Mouse (Mus musculus) cerebellum, adult 9-11 months (tissue): ENCODE results near the gene Gng10.
A peak's percentile ranks its signal among the peaks of the same experiment; 100 is the strongest.

Experiments used
- DNase-seq: peaks from one replicate; pipeline ENCODE4 v3.0.0; 2022

The Gng10 gene

DNA sequence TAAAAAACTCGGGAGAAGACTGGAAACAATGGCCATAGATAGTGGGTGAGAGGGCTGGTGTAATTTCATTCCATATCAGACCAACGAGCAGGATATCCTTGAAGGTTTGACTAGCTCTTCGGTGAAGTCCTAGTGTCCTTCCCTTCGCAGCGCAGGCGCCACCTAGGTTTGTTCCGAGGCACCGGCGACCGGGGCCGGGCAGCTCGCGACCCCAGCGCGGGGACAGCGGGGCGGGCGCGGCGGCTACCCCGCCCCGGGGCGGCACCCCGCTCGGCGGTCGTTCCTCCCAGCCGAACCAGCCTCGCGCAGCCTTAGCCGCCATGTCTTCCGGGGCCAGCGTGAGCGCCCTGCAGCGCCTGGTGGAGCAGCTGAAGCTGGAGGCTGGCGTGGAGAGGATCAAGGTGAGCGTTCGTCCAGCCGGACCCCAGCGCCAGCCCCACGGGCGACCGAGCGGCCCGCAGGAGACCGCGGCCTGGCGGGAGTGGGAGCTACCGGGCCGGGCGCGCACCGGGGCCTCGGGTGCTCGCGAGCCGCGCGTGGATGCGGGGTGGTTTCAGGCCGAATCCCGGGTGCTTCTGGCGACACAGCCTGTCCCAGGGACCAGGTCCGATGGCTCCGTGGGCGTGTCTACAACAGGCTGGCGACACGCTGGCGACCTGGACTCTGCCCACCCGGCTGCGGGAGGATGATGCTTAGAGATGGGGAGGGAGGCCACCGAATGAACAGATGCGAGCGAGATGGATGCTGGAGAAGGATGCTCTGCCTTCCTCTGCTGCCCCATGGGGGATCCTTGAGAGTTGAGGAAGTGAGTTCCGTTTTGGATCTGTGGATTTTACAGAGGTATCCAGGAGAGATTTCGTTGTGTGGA, at the start of gene Gng10:
TSS of gene Gng10 (plus strand) at position 171 of the 868 bp plus-strand sequence.
- peak; percentile 77 for DNase-seq

DNA sequence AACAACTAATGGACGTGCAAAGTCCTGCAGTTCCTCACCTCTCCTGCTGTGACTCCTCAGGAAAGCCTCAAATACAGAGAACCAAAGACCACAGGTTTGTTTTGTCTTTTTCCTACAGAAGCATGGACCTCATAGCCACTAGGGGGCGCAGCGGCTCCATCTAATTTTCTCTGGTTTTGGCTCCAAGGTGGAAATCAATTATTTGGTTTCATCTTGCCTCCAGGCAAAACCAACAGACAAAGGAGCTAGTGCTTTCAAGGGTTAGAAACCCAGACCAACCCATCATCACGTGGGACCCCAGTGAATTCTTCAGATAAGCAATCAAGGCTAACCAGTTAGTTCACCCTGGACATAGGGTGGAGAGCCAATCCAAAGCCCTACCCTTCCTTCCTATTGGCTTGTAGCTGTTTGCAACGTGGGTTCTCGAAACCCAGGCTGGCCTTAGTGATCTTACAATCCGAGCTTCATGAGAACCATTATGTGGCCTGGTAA, 49.7 kb upstream of the Gng10 start:
- DNase-seq, result peak; percentile 54

DNA sequence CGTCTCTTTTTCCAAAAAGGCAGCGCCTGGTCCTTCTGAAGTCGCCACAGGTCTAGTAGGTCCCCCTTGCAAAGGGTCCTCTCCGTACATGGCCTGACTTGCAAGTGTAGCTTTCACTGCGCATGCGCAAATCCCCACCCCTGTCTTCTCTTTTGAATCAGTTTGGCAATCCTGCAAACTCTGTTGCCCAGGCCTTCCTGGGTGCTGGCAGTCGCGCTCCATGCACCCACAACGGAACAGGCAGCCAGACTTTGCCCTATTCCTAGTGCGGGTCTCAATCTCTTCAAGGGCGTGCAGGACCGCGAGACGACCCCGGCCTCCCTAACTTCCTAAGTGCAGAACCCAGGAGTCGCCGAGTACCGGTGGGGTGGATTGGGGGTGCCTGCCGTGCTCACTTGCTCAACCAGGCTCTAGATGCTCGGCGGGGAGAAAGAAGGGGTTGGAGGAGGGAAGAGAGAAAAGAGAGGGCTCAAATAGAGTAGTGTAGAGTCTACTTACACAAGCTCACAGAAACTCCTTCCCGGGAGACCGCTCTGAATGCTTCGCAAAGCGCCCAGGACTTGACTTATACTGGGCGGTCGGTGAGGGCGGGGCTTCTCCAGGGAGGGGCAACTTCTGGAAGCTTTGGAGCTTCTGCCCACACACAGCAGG, 48.2 kb upstream of the Gng10 start, which contains the start of gene Ptgr1:
TSS of gene Ptgr1 (minus strand) at position 580 of the 651 bp plus-strand sequence.
- DNase-seq, result peak; percentile 66

DNA sequence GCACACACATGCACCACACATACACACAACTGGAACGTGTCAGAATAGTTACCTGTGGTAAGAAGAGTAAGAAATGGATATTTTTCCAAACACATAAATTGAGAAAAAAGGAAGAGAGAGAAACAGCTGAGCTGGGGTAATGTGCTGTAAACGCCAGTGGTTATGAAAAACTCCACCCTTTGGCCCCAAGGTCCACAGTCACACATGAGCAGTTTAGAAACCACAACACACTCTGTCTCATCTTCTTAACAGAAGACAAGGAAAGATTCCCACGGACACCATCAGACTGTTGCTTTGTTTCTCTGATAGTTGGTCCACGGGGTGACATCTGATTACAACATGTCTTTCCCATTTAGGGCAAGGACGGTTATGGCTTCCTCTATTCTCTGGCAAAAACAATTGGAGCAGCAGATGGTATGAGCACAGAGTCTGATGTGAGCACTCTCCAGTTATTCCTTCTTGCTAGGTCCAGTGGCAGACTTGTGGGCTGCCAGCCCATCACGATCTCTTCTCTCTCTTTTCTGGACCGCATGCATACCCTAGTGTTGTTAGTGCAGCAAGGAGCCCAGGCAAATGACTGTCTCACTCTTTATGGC, 45.5 kb upstream of the Gng10 start:
- no peak for DNase-seq

DNA sequence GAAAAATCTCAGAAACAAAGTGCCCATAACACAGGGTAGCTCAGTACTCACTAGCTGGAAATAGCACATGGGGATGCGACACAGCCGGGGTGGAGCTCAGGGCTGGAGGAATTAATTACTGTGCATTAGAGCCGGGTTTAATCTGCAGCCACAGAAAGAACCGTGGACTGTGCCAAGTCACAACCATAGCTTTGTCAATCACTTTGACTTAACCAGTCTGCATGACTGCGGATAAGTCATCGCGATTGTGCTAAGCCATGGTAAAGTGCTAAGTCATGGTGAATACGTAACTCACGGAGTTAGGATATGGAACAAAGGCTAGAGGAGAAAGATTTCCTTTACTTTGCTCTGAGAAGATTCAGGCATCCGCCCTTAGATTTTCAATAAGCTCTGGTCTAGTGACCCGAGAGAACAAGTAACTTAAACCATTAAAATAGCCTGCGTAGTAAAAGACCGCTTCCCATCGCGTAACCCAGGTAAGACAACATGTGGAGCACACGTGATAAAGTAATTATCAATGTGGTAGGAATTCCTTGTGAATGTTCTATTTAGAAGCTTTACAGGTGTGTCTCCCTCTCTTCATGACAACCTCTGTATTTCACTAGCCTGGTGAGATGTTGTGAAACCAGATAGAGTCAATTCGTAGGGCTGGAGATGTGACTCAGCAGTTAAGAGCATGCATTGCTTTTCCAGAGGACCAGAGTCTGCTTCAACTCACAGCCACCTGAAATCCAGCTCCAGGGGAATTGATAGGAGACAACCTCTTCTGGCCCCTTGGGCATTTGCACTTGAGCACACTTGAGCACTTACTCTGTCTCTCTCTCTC, 44.1 kb upstream of the Gng10 start:
- DNase-seq, result no peak

DNA sequence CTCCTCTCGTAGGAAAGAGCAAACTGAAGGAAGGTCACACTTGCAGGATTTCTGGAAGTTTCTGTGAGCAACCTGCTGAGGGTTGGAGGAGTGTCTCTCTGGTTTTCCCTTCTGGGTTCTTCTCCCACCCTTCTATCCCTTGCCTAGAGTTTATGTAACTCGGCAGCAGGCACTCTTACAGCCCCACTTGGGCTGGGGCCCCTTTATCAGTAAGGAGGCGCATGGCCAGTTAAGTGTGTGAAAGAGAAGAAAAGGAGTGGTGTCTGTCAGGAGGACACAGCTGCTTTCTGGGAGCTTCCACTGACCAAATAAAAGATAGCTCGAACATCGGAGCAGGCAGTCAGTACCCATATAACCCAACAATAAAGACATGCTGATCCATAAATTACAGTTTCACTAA, 42.7 kb upstream of the Gng10 start:
- DNase-seq, result no peak

DNA sequence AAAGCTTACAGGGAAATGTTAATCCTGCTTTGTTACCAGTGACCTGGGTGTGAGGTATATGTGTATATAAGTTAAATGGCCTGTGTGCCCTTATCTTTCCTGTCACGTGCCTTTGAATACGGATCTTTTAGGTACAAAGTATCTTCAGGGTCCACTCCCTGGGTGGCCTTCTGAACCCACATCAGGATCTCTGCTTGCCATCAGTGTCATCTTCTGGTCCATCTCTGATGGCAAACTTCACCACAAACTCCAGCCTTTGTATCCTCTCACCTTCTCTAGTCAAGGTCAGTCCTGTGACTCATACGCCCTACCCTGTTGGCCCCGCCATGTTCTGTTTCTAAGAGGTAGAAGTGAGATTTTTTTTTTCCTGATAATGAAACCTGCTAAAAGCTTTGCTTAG, 40.1 kb upstream of the Gng10 start, which contains the start of gene Dnajc25:
TSS of gene Dnajc25 (plus strand) at position 301 of the 400 bp plus-strand sequence.
- DNase-seq, result no peak

DNA sequence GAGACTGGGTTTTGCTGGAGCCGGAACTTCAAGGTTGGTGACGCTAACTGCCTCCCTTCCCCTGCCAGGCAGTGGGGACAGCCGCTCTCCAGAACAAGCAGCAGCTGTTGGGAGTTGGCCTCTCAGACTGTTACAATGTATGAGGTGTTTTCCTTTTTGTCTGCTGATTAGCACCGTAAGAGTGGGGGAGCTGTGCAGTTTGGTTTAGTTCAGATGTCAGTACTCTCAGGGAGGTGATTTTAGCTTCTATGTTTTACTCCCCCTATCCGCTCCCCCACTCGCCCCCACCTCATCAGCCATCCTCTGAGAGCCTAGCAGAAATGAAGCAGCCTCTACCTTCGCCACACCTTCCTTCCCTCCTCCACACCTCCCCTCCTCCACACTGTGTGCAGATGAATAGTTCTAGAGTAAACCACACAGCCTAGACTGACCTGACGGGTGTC, 39.6 kb upstream of the Gng10 start:
- no peak for DNase-seq

DNA sequence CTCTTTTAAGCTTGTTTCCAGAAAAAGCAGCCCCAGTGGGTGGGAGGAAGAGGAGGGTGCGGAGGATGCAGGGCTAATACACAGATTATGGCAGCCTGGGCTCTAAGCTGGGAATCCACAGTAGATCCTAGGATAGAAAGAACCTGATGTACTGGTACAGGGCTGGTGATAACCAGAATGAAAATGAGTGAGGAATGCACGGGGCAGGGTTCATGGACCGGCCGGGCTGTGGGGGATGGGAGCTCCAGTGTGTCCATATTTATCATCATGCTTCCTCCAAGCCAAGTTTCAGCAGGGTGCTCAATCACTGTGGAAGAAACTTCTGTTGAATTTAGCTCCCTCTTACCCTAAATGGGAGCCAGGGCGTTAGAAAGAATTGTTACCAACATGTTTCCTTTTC, 37.8 kb upstream of the Gng10 start:
- DNase-seq, result no peak

DNA sequence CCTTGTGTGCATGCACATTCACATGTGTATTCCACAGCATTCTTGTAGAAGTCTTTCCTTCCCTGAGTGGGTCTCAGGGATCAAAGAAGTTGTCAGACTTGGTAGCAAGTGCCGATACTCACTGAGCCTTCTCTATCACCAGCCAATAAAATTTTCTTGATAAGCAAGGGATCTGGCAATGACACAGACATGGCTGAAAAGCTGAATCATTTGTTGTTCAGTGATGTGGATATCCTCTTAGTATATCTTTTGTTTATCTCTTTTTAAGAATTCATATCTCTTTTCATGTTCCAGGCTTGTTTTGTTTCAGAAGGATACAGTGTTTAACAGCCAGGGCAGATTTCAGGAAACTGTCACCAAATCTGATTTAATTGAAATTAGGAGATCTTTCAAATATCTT, 36.2 kb upstream of the Gng10 start:
- no peak for DNase-seq

DNA sequence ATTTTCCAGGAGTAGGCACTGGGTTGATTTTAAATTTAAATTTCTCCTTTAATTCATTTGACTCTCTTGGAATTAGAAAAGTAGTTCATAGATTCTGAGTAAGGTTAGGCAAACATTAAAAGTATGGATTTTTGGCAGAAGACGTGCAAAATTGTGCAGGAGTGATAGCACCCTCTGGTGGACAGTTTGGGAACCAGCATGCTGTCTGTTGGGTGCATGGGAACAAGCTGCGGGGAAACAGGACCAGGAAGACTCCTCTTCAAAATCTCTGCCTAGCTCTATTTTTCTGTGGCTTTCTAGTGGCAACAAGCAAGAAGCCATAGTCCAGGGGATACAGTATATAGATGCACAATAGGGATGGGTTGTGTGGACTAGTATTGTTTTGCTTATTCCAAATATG, 35.2 kb upstream of the Gng10 start:
- DNase-seq, result peak; percentile 63

DNA sequence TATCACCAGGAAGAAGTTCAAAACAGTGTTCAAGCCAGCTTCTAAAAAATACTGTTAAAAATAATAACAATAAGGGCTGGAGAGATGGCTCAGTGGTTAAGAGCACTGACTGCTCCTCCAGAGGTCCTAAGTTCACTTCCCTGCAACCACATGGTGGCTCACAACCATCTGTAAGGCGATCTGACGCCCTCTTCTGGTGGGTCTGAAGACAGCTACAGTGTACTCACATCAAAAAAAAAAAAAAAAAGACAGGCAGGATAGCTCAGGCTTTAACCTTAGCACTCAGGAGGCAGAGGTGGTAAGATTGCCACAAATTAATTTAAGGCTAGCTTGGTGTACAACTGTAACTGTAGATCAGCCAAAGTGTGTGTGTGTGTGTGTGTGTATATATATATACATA, 34.3 kb upstream of the Gng10 start:
- DNase-seq, result peak; percentile 32

DNA sequence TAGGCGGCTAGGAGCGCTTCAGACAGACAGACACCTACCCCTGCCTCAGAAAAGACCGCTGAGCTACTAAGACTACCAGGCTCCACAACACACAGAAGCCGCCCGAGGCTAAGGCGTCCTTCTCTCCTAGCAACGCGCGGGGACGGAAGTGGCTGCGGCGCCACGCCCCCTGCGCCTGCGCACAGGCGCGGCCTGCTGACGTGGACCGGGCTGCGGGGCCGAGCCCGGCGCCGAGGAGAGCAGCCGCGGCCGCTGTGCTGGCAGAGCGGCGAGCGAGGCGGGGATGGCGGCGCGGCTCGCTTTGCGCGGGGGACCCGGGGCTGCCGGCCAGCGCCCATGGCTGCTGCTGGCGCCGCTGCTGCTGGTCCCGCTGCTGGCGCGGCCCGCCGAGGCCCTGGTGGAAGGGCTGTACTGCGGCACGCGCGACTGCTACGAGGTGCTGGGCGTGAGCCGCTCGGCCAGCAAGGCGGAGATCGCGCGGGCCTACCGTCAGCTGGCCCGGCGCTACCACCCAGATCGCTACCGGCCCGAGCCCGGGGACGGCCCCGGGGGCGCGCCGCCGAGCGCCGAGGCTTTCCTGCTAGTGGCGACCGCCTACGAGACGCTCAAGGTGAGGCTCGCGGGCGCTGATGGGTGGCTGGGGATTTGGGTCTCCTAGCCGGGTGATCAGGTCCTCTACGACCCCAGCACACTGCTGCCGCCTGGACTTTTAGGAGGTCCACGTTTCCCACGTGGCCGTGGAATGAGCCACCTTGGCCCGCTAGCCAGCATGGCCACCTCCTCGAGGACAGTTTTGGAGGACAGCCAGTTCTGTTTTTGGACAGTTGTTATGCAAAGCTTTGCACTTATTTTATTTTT, 31.7 kb upstream of the Gng10 start, which contains the start of gene Gm20503:
TSS of gene Gm20503 (plus strand) at position 263 of the 858 bp plus-strand sequence.
- peak; percentile 92 for DNase-seq

DNA sequence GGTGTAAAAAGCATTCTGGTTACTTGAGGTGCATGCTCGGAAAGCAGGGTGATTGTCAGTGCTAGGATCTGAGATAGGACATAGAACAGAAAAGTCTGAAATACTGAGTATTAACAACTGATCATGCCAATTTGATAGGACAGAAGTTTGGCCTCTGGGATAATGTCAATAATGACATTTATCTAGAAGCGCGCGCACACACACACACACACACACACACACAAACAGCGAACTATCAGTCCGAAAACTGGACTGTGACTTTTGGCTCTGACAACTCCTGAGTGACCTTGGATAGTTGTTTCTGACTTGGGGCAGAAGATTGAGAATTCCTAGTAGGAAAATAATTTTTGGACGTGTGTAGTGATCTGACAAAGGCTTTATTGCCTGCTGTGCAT, 31.1 kb upstream of the Gng10 start:
- DNase-seq, result no peak

DNA sequence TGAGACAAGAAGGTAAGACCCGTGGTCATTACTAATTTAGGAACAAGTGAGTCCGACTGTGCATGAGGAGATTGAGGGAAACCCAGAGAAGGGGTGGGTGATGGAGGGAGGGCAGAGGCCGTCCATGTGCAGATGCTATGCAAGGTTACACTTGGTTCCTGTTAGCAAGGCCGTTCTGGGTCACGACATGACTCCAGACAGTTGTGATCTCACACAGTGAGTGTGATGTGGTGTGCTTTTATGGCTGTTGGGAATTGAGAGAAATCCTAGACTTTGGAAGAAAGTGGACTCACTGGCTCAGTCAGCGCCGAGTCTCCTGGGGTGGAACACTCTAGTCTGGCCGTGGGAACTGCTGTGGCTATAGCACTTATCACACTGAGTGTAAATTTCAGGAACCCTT, 28.7 kb upstream of the Gng10 start:
- DNase-seq, result no peak

DNA sequence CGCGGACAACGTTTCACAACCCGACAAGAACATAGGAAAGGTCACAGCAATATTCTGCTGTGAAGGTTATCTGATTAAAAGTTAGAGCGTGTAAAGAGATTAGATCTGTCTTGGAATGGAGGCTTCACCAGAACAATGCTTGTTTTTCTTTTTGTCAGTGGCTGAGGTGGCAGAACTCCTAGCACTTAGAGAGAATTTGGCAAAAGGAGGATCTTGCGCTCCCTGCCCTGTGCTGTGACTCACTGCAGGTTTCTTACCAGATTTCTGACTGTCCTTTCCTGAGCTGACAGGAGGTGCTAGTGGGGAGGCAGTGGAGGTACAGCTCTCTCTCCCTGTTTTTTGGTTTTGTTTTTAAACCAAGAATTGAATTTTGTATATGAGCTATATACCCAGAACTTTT, 27.9 kb upstream of the Gng10 start:
- no peak for DNase-seq

DNA sequence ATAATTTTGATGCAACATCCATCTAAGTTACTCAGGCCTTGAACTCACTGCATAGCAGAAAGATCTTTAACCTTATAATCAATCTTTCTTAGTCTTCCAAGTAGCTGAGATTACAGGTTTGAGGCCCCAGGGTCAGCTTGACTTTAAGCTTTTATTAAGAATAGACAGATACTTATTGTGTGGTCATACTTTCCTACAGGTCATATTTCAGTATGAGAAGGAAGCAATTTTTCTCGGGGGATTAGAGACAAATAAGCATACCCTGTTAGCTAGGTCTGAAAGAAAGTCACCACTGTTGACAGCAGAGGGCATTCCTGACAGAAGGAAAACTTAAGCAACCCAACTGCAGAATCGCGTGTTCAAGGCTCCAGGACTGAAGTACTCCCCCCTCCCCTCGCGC, 26.9 kb upstream of the Gng10 start:
- no peak for DNase-seq

DNA sequence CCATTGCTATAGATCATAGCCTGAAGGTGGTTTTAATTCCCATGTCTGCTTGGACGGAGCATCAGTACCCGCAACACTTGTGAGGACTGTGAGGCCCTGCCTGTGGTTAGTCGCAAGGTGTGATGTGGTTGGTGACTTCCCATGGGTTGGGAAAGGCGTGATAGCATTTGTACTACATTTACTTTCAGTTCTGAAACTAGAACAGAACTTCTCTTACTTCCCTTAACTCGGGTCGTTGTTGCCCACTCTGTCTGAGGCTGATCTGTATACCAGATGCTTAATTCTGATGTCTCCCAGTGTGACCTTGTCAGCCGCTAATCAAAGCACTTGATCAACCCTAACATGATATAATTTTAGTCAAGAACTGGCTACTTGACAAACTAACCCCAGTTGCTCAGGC, 25.7 kb upstream of the Gng10 start:
- DNase-seq, result no peak

DNA sequence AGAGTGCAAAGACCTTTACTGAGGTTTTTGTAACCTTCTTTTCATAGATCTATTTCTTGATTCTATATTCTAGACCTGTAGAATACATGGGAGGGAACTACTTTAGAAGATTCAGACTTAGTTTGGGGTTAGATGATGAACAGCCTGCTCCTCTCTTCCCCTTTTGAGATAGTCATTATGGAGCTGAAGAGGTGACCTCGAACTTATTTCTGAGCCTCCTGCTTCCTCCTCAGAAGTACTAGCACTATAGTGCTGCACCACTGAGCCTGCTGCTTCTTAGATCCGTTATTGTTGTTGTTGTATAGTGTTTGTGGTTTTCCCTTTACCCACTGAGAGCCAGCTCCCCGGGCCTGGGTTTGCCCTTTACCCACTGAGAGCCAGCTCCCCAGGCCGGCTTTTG, 25.2 kb upstream of the Gng10 start:
- DNase-seq, result no peak

DNA sequence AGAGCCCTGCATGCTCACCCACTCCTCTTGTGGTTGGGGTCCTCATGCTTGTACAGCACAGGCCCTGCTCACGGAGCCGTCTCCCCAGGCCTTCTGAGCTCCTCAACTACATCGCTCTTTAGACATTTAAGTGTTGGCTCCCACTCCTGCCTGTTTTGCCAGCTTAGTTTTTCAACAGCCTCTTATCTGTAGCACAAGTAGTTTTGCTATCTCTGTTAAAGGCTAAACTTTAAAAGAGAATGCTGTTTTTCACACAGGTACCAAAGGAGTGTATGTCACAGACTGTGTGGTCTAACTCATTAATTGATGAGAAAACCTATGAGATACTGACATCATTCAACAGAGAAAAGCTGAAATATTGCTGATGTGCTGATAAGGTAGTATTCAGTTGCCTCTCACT, 23.4 kb upstream of the Gng10 start:
- DNase-seq, result no peak

DNA sequence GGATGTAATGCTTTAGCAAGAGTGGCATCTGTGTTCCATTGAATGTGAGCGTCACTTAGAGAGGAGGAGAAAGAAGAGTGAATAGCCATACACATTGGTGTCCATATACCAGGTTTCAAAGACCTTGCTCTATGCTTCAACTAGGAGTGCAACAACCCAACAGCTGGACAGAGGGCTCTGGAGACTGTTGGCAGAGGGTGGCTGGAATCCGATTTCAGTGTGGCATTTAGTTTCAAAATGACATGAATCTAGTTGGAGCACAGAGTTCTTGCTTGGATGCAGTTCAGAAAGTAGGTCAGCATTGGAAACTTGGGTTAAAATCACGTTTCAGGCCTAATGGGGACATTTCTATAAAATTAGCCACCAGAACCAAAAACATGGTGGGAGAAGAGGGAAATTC, 19.7 kb upstream of the Gng10 start:
- no peak for DNase-seq

DNA sequence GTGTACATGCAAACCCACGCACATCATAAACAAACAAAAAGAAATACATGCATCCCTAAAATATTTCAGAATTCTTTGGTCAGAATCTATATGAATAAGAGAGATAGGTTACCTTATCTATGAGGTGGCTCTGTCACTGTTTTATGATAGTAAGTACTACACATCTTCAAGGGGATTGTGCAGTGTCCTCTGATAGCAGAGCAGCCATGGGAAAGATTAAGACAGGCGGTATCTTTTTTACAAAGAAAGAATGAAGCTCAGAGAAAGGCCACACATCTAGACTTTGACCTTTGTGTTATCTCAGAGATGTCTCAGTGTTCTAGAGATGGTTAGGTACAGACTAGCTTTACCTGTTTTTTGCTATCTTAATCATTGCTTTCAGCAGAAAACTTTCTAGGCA, 18.0 kb upstream of the Gng10 start:
- DNase-seq, result no peak
